Mouse (Mus musculus): ENCODE results near the gene Nemp1.

The Nemp1 gene

DNA sequence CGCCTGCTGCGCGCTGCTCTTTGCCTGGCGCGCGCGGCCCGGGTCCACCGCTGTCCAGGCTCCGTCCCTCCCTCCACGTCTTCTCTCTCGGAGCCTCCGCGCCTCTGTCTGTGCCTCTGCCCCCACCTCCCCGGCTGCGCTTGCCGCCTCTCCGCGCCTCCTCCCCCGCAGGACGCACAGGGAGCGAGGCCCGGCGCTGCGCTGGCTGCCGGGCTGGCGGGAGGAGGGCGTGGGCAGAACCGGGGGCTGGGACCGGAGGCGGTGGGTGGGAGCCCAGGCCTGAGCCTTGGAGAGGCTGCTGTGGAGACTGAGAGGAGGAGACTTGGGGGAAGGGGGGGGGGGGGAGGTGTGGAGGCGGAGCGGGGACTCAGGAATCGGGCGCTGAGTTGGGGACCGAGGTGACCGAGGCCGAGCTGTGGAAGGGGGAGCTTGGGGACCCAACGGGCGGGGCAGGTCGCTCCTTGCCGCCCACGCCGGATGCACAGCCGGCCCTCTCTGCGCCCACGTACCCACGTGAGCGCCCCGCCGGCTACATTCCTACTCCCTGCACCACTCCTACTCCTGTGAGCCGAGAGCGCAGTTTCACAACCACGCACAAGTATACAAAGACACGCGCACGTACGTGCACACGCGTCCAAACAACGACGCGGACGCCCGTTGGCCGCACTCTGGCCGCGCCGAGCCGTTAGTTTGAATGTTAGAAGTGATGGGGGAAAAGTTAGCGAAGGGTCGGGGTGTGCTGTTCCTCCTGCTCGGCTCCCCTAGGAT lies at the start of gene Nemp1:
TSS of gene Nemp1 (plus strand) at position 401 of the 768 bp plus-strand sequence.
- no peak for DNase-seq (ENCODE audit: extremely low read depth, low read depth)

- no peak for DNase-seq (ENCODE audit: extremely low read depth, low read depth)
Measured at GRCm38 (mm10) chr10:127617294-127617693, 49.4 kb upstream of the Nemp1 start.

DNA sequence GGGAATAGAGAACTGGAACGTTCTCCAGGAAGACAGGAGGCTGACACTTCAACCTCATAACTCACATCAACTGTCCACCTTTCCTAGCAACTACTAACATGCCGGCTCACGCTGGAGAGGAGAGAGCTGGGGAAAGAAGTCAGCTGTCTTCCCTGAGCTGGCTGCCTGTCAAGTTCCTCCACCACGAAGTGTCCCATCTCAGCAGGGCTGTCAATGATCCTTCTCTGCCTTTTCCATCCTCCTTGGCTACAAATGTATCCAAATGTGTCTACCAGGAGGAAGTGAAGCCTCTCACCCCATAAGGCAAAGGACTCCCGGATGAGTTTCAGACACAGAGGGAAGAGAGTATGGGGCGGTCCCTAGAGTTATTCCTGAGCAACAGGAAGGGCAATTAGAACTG lies 48.5 kb upstream of the Nemp1 start:
- no peak for DNase-seq (ENCODE audit: extremely low read depth, low read depth)

GRCm38 (mm10) chr10:127619119-127619721 lies 47.5 kb upstream of the Nemp1 start:
- DNase-seq (ENCODE audit: extremely low read depth, low read depth), result no peak

DNA sequence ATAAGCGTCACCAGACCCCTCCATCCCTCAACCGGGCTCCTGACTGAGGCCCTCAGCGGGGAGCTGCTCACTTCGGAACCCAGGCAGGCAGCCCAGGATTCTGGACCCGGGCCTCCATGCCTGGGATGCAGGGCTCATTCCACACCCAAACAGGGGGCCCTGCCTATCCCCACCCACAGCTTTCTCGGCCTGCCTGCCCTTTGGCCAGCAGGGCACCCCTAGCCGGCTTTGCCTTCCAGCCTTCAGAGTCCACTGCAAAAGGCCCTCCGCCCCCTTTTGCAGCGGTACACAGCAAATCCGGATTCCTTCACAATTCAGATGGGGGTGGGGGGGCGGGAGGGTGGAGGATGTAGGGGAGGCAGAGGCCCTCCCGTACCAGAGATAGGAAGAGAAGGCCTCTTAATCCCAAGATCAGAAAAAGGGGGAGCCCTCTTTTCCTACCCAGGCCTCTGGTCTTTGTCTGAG lies 46.7 kb upstream of the Nemp1 start:
- no peak for DNase-seq (ENCODE audit: extremely low read depth, low read depth)

DNA sequence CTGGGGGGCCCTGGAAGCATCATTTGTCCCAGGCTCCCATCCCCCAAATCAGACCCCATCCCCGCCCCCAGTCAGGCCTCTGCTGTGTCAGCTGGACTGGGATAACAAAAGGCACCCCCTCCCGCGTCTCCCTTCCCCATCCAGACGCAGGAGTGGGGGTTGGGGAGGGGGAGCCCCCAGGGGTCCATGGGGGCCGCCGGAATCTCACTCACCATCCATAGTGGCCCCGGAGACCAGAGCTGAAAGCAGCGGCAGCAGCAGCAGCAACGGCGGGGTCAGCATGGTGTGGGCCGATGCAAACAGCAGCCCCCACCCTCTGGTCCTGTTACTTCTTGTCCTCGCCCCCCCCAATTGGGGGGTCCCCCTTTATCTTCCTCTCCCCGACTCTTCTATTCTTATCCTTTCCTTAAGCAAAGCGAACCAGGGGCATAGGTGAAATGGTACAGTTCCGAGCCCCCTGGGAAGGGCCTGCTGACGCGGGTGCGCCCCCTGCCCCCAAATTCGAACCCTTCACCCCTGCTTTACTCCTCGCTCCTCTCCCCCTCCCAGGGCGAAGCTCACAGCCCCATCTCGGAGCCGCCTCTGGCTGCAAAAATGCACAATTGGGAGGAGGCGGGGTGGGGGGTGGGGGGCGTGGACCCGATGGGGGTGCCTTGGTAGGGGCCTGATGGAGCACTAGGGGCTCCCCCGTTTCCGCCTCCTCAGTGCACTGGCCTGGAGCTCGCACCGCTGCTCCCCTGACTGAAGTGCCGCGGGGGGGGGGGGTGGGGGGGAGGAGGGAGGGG lies 46.1 kb upstream of the Nemp1 start, which contains the start of gene Lrp1:
TSS of gene Lrp1 (minus strand) at position 743 of the 785 bp plus-strand sequence.
- DNase-seq (ENCODE audit: extremely low read depth, low read depth), result no peak

DNA sequence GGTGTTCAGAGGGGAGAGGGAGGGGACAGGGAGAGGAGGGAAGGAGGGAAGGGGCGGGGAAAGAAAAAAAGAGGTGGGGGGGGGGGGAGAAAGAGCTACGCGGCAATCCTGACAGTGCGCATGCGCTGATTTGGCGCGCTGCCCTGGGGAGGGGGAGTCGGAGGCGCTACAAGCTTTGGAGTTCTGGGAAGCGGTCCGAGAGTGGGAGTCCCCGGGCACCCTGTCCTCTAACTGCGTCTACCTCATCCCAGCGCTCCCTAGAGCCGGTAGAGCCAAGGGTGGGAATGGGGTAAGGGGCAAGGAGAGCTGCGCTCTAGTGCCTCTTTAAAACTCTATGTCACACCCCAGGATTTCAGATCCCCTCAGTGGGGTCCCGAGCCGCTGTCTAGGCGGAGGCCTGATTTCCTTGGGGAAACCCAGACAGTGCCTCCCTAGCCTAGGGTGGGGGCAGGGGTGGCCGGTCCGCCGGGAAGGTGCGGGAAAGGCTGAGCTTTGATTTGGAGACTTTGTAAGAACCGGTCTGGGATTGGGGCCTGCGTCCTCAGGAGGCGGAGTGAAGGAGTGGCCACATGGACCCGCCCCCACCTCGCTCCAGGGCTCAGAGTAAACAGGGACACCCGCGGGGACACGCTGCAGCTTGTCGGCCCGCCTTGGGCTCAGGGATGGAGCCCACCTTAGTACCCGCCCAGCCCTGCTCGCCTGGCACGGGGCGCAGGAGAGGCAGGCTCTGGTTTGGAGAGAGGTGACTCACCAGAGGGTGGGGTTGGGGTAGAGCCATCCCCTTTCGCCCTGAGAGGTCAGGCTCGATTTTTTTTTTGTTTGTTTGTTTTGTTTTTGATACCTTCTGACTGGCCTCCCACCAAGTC lies 45.3 kb upstream of the Nemp1 start:
- DNase-seq (ENCODE audit: extremely low read depth, low read depth), result no peak

DNA sequence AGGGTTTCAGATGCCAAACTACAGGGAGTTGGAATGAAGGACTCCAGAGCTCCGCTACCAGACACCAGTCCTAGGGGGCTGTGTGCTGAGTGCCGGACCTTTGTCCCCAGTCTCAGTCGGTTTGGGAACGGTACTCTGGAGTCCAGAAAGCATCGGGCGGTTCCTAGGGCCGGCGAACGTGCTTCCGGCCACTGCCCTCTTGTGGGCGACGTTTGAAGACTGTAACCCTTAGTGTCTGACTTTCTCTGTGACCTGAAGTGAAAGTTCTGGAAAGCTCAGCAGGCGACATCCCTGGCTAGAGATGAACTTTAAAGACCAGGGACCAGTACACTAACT lies 44.7 kb upstream of the Nemp1 start:
- DNase-seq (ENCODE audit: extremely low read depth, low read depth), result no peak

DNA sequence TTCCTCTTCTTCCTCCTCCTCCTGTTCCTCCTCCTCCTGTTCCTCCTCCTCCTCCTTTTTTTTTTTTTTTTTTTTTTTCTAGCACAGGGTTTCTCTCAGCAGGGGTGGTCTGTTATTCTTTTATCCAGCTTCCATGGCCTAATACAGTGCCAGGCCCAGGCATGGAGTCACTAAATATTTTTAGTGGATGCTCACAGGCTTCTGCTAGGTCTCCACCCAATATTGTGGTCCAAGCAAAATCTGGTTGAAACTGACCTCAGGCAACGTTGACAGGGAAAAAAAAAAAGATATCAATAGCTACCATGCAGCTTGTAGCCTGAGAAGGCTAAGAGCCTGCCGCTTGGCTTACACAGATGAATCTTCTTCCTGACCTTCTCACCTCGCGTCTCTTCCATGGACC lies 44.0 kb upstream of the Nemp1 start:
- no peak for DNase-seq (ENCODE audit: extremely low read depth, low read depth)

GRCm38 (mm10) chr10:127623439-127624216 lies 43.1 kb upstream of the Nemp1 start:
- no peak for DNase-seq (ENCODE audit: extremely low read depth, low read depth)

- DNase-seq (ENCODE audit: extremely low read depth, low read depth), result no peak
Measured at GRCm38 (mm10) chr10:127626433-127626832, 40.3 kb upstream of the Nemp1 start.

- no peak for DNase-seq (ENCODE audit: extremely low read depth, low read depth)
Measured at GRCm38 (mm10) chr10:127631261-127632214, 35.2 kb upstream of the Nemp1 start.

GRCm38 (mm10) chr10:127632668-127633271 lies 33.9 kb upstream of the Nemp1 start:
- DNase-seq (ENCODE audit: extremely low read depth, low read depth), result no peak

GRCm38 (mm10) chr10:127640421-127640820 lies 26.3 kb upstream of the Nemp1 start:
- DNase-seq (ENCODE audit: extremely low read depth, low read depth), result no peak

GRCm38 (mm10) chr10:127641861-127642771 lies 24.6 kb upstream of the Nemp1 start:
- peak; percentile 69 for DNase-seq (ENCODE audit: extremely low read depth, low read depth)

GRCm38 (mm10) chr10:127642772-127643552 lies 23.7 kb upstream of the Nemp1 start, which contains the start of gene Stat6:
Stat6 (plus strand) TSS chr10:127642986.
- peak; percentile 83 for DNase-seq (ENCODE audit: extremely low read depth, low read depth)

All from MEL-GATA-1-ER (cell line).